Mouse (Mus musculus): ENCODE results near the gene Arhgap32. TPM values are rescaled to one million over a fixed set of nuclear protein-coding genes. Genes with fewer than 3 reads are reported as not detected.

Gene Arhgap32
- polyA plus RNA-seq (2012; rRNA removed) = 0.16 and 0.21 TPM in 2 replicates
- 0.25 and 0.34 TPM in 2 replicates for polyA plus RNA-seq (2014; fragmentation: Nextera tagmentation; extraction: Ambion mirVana)

DNA sequence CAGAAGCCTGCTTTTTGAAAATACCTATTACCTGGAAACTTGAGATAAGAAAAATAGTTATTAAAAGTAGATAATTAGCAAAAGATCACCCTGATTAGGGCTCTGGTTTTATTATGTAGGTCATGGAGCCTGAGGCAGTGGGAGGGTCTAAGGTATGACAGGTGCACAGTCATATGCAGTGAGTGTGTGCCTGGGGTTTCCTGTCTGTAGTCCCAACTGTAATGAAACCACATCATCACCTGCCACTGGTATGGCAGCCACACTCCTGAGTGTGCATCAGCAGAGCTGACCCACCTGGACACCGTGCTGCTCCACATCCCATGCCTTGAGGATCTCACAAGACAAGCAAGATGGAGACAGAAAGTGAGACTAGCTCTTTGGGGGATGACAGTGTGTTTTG, at the start of gene Arhgap32:
Gene Arhgap32, plus strand, starts transcription at position 351 of the 400 bp plus-strand sequence.
- Histone ChIP-seq H3K9me3 (ENCODE audit: control insufficient read depth, low read length) (no peaks in the 10 kb centered on the region), H3K27ac (no peak within 1 kb of the TSS), H3K4me1 (replicated peaks; ENCODE audit: control insufficient read depth in 2 of 2, insufficient read depth in 2 of 2, low read length in 1 of 2) (peaks cover 0 to 10% of the 10 kb centered on the region in 2 experiments; a peak in 3 of 4 replicates), H3K4me3 (ENCODE audit: insufficient read depth in 1 of 2, low read depth in 2 of 2, low read length in 2 of 2) (no peak within 1 kb of the TSS), H3K4me2 (ENCODE audit: low read depth) (no peak within 1 kb of the TSS), H3K36me3 (replicated peaks; ENCODE audit: control insufficient read depth, insufficient read depth, low read depth) (no peaks in the 10 kb centered on the region), H3K9ac (replicated peaks) (no peak within 1 kb of the TSS), H3K27me3 (ENCODE audit: control insufficient read depth, insufficient read depth, low read length) (no peaks in the 10 kb centered on the region)
- TF ChIP-seq CTCF (IDR thresholded peaks at IDR 0.05; ENCODE audit: low read depth) = no peak
- TF ChIP-seq EP300 (IDR thresholded peaks at IDR 0.05; ENCODE audit: low read depth) = no peak
- 71% methylated on average over 1 of the region's 1 CpGs for WGBS (ENCODE audit: insufficient replicate concordance)
- no peak for ATAC-seq (ENCODE audit: insufficient read depth)
- DNase-seq (ENCODE audit: low read depth in 3 of 3, low spot score in 3 of 3) = no peak

GRCm38 (mm10) chr9:32072778-32073177, 43.2 kb upstream of the Arhgap32 start:
- no peak for ATAC-seq (ENCODE audit: insufficient read depth)
- WGBS (ENCODE audit: insufficient replicate concordance) = 62% methylated on average over 6 of the region's 6 CpGs

DNA sequence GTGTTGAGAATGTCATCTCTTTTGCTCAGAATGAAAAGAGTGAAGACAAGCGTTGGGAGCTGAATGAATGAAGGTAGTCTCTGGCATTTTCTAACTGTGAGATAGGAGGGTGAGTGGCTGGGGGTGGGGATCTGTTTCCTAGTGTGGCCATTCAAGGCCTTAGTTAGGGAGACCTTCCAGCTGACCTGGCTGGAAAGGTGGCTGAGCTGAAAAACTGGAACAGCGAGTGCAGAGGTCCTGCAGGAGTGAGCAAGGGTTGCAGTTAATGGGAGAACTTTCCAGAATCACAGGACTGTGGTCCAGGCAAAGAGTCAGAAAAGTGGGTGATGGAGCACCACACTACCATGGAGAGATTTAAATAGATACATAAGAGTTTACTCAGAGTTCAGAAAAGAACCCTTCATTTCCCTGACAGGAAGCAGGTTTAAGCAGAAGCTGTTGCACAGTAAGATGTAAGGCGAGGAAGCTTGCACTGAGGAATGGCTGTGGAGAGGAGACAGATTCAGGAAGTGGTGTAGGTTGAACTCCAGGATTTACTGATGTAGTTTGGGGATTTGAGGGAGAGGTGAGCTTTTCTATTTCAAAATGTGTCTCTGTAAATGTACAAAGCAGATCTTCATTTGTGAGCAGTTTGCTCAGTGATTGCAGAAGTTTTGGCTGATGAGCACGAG, 27.7 kb upstream of the Arhgap32 start:
- no peak overlapping the region for H3K4me2 ChIP-seq (ENCODE audit: low read depth)
- no peak for DNase-seq (ENCODE audit: low read depth in 3 of 3, low spot score in 3 of 3)
- WGBS (ENCODE audit: insufficient replicate concordance) = 49% methylated on average over 4 of the region's 4 CpGs
- H3K4me3 ChIP-seq (ENCODE audit: insufficient read depth in 1 of 2, low read depth in 2 of 2, low read length in 2 of 2) = no peak overlapping the region
- no peak for ATAC-seq (ENCODE audit: insufficient read depth)
- H3K4me1 ChIP-seq (replicated peaks; ENCODE audit: control insufficient read depth in 2 of 2, insufficient read depth in 2 of 2, low read length in 1 of 2) = no peaks in the 10 kb centered on the region
- H3K27me3 ChIP-seq (ENCODE audit: control insufficient read depth, insufficient read depth, low read length) = no peaks in the 10 kb centered on the region
- no peaks in the 10 kb centered on the region for H3K36me3 ChIP-seq (replicated peaks; ENCODE audit: control insufficient read depth, insufficient read depth, low read depth)
- no peaks in the 10 kb centered on the region for H3K9me3 ChIP-seq (ENCODE audit: control insufficient read depth, low read length)
- TF ChIP-seq EP300 (IDR thresholded peaks at IDR 0.05; ENCODE audit: low read depth) = no peak
- TF ChIP-seq CTCF (IDR thresholded peaks at IDR 0.05; ENCODE audit: low read depth) = no peak
- H3K27ac ChIP-seq = no peak overlapping the region
- no peak overlapping the region for H3K9ac ChIP-seq (replicated peaks)

More at GRCm38 (mm10) chr9:32072778-32073177, 43.2 kb upstream of the Arhgap32 start:
- Histone ChIP-seq H3K9ac (replicated peaks) (no peak overlapping the region), H3K9me3 (ENCODE audit: control insufficient read depth, low read length) (no peaks in the 10 kb centered on the region), H3K4me2 (ENCODE audit: low read depth) (no peak overlapping the region), H3K4me3 (ENCODE audit: insufficient read depth in 1 of 2, low read depth in 2 of 2, low read length in 2 of 2) (no peak overlapping the region), H3K27ac (no peak overlapping the region), H3K4me1 (replicated peaks; ENCODE audit: control insufficient read depth in 2 of 2, insufficient read depth in 2 of 2, low read length in 1 of 2) (no peaks in the 10 kb centered on the region), H3K36me3 (replicated peaks; ENCODE audit: control insufficient read depth, insufficient read depth, low read depth) (no peaks in the 10 kb centered on the region), H3K27me3 (ENCODE audit: control insufficient read depth, insufficient read depth, low read length) (no peaks in the 10 kb centered on the region)
- DNase-seq (ENCODE audit: low read depth in 3 of 3, low spot score in 3 of 3) = no peak
- TF ChIP-seq EP300 (IDR thresholded peaks at IDR 0.05; ENCODE audit: low read depth) (no peak), CTCF (IDR thresholded peaks at IDR 0.05; ENCODE audit: low read depth) (no peak)

- no peak overlapping the region for H3K4me2 ChIP-seq (ENCODE audit: low read depth)
- H3K9ac ChIP-seq (replicated peaks) = no peak overlapping the region
- ATAC-seq (ENCODE audit: insufficient read depth) (no peak), DNase-seq (ENCODE audit: low read depth in 3 of 3, low spot score in 3 of 3) (no peak)
- no peaks in the 10 kb centered on the region for H3K27me3 ChIP-seq (ENCODE audit: control insufficient read depth, insufficient read depth, low read length)
- H3K27ac ChIP-seq = no peak overlapping the region
- no peak overlapping the region for H3K4me3 ChIP-seq (ENCODE audit: insufficient read depth in 1 of 2, low read depth in 2 of 2, low read length in 2 of 2)
- H3K4me1 ChIP-seq (replicated peaks; ENCODE audit: control insufficient read depth in 2 of 2, insufficient read depth in 2 of 2, low read length in 1 of 2) = peaks cover 0 to 2% of the 10 kb centered on the region in 2 experiments; a peak in 1 of 4 replicates
- no peaks in the 10 kb centered on the region for H3K36me3 ChIP-seq (replicated peaks; ENCODE audit: control insufficient read depth, insufficient read depth, low read depth)
- 62% methylated on average over 3 of the region's 3 CpGs for WGBS (ENCODE audit: insufficient replicate concordance)
- TF ChIP-seq EP300 (IDR thresholded peaks at IDR 0.05; ENCODE audit: low read depth) (no peak), CTCF (IDR thresholded peaks at IDR 0.05; ENCODE audit: low read depth) (peak; percentile 45)
- no peaks in the 10 kb centered on the region for H3K9me3 ChIP-seq (ENCODE audit: control insufficient read depth, low read length)
Measured at GRCm38 (mm10) chr9:32088882-32089281, 27.1 kb upstream of the Arhgap32 start.

DNA sequence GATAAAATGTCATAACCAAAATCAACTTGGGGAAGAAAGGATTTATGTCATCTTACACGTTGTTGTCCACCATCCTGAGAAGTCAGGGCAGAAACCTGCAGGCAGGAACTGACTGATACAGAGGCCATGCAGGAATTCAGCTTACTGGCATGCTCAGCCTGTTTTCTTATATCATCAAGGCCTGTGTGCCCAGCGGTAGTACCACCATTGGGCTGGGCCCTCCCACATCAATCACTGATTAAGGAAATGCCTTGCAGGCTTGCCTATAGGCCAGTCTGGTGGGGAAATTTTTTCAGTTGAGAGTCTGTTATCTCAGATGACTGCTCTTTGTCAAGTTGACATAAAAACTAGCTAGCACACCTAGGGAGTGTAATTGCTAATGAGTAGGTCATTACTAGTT, 22.5 kb upstream of the Arhgap32 start:
- no peak for DNase-seq (ENCODE audit: low read depth in 3 of 3, low spot score in 3 of 3)
- no peaks in the 10 kb centered on the region for H3K27me3 ChIP-seq (ENCODE audit: control insufficient read depth, insufficient read depth, low read length)
- WGBS (ENCODE audit: insufficient replicate concordance) = 28% methylated on average over 2 of the region's 2 CpGs
- ATAC-seq (ENCODE audit: insufficient read depth) = no peak
- no peaks in the 10 kb centered on the region for H3K36me3 ChIP-seq (replicated peaks; ENCODE audit: control insufficient read depth, insufficient read depth, low read depth)
- H3K4me2 ChIP-seq (ENCODE audit: low read depth) = no peak overlapping the region
- no peak overlapping the region for H3K27ac ChIP-seq
- no peak for TF ChIP-seq EP300 (IDR thresholded peaks at IDR 0.05; ENCODE audit: low read depth)
- no peak for TF ChIP-seq CTCF (IDR thresholded peaks at IDR 0.05; ENCODE audit: low read depth)
- H3K9ac ChIP-seq (replicated peaks) = no peak overlapping the region
- no peaks in the 10 kb centered on the region for H3K9me3 ChIP-seq (ENCODE audit: control insufficient read depth, low read length)
- H3K4me1 ChIP-seq (replicated peaks; ENCODE audit: control insufficient read depth in 2 of 2, insufficient read depth in 2 of 2, low read length in 1 of 2) = peaks cover 11 to 13% of the 10 kb centered on the region in 2 experiments
- H3K4me3 ChIP-seq (ENCODE audit: insufficient read depth in 1 of 2, low read depth in 2 of 2, low read length in 2 of 2) = no peak overlapping the region

Data from liver, embryonic 14.5 days (tissue).